Mouse (Mus musculus) left cerebral cortex, adult 18-20 months (tissue): ENCODE data around the gene Txndc9. TPM values are rescaled to one million over a fixed set of nuclear protein-coding genes. Genes with fewer than 3 reads are reported as not detected.
"Not testable (repeated sequence)": the region's sequence is repeated elsewhere in the genome, so short reads cannot be mapped to it uniquely, and the experiment has no call there.

Experiments used
- DNase-seq, 2 experiments: peaks; one replicate each; pipeline ENCODE4 v3.0.0; 2021 to 2022; ENCODE audit warnings: low spot score in 2 of 2, mixed read lengths in 1 of 2
- total RNA-seq, 2 experiments: library from RNA; stranded (reverse); gene quantifications; 2 replicates each; pipeline ENCODE4 v1.2.3; 2021

Txndc9 gene
- total RNA-seq, 2 experiments from 2014 or later: 56.6 to 71.1 TPM

DNA sequence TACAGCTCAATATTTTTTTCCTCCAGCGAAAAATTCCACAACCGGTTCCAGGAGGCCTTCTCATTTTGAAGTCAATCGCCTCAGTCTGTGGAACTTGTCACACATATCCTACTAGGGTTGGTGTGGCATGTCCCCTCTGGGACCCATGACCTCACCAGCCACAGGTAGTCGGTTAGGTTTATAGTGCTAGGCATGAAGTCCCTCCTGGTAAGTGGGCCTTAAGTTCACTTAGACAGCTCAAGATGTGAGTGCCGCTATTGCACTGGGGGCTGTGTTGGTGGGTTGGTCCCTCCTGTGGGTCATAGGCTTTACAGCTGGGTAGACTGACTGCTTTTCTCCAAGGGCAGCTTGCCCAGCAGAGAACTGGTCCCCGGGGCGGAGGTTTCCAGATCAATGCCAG is 20.4 kb downstream of the Txndc9 start:
- no peak for DNase-seq

DNA sequence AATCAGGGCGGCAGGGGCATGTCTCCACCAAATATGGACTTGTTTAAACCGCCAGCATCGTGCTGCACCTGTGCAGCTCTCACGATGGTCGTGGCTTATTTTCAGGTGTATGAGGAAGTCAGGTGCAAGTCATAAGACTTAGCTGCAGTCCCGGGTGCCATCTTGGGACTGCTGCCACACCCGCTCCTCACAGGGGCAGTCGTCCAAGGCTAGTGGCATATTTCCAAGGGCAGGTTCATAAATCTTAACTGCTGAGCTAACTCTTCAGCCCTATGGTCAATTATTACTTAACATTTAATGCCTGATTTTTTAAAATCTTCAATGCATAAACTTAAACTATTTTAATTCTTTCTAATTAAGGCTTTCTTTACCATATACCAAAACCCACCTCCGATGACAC is 21.0 kb downstream of the Txndc9 start:
- not testable (repeated sequence) for DNase-seq

DNA sequence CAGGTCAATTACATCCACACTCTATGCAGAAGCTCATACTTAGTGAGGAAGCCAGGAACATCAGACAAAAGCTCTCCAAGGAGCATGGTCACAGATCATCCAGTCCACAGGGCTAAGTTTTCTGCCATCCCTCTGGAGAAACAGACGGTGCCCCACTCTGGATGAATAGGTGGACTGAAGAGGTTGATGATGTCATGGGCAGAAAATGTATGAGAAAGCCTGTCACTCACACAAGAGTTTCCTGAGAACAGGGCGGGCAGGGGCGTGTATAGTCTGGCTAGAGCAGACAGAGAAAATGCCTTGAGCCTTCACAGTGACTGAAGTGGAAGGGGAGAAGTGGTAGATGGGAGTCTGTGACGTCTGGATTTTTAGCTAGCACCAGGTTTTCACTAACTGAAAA is 26.2 kb downstream of the Txndc9 start:
- DNase-seq: no peak

DNA sequence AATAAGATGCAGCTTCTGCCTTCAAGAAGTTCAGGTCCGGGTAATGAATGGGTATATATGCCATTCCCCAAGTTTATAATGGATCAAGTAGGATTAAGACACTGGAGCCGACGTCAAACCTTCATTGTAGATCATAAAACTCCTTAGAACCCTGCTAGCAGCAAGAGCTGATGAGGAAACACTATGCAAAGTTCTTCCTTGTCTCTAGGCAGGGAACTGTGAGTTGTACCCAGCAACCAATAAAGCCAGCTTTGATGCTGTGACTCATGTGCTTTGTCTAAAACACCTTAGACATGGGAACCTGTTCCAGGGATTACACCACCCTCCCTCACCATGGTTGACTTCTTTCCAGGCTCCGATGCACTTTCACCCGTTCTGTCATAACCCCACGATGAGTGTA is 28.9 kb downstream of the Txndc9 start:
- DNase-seq: no peak

DNA sequence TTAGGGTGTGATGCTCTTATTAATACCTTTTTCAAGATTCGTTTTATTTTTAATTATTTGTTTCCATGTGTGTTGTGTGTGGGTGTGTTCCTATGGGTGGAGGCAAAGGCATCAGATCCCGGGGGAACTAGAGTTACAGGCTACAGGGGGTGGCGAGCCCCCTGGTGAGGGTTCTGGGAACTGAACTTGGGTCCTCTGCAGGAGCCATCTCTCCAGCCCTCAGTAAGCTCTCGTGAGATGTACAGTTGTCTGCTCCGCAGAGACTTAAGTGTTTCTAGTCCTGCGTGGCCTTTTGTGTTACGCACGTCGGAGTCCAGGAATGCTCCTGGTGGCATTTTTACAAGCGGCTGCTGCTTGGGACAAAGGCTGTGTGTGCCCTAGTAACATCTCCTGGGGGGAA is 32.1 kb downstream of the Txndc9 start:
- no peak for DNase-seq

DNA sequence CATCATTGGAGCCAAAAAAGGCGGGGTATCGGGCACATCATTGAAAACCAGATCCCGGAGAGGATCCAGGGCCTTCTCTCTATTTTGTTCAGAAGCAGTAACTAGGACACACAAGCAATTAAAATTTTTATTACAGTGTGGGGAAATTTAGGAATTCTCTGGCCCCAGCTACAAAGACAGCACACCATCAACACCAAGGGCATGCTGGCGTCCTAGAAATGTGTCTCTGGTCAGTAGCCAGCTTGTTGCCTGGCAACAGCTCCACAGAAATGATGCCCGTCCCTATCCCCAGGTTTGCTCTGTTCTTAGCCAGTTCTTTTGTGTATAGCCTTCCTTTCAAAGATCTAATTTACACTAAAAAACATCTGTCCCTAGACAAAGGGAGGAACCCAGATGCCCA is 38.2 kb downstream of the Txndc9 start:
- peak in 1 of 2 experiments; percentile 21 for DNase-seq

DNA sequence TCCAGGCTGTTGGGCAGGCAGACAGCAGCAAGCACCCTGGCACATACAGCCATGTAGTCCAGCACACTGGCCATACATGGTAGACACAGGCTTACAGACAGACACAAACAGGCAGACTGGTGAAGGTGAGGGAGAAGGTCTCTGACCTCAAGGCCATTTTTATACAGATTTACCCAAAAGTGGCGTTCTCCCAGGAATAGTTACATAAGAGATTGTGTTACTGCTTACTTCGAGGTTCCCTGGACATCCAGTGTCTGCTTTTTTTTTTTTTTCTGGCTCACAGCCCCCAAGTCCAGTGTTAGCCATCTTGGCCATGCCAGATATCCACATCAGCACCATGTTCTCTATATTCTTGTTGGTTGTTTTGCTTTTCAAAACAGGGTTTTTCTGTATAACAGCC is 39.2 kb downstream of the Txndc9 start:
- DNase-seq: no peak

DNA sequence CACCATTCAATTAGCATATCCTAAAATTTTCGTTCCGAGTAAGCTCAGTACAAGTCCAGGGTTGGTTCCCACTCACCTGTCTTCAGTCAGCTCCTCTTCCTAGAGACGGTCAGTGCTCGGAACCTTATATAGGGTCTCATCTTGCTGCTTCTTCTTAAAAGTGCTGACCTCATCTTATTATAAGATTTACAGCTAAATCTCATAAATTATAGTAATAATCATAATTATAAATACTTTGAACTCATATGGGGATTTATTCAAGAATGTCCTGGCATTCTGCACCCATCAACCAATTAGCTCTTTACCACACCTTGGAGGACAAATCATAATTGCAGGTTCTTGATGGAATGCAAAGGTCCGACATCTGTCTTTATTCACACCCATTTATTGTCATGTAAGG is 40.0 kb downstream of the Txndc9 start, which contains the start of gene Lyg1:
TSS of gene Lyg1 (minus strand) at position 101 of the 400 bp plus-strand sequence.
- no peak for DNase-seq

DNA sequence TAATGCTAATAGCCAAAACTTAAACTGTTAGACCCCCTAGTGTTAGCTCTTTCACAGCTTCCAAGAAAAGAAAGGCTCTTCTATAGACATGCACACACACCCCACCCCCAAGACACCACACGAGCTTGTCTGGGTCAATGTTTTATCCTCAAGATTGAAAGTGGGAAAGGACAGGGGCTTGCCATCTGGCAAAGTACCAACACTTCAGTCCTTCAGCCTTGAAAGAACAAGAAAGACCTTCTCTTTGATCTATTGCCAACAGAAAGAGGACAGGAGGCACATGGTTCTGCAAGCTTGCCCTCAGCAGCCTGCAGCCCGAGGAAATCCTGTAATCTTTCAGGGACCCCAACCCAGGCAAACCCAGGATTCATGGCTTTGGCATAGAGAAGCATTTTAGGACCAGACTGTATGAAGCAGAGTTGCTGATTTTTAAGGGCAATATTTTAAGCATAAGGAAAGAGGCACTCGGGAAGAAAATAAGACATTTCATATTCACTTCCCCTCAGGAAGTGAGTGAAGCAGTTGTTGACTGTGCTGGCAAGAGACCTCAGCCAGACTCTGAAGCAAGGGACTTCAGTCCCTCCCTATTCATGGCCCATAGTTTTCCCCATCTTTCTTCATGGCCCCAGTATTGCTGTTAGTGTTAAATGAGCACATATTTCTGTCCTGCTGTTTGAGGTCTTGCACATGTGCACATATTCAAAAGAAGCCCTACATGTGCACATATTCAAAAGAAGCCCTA is 40.8 kb downstream of the Txndc9 start:
- DNase-seq: no peak

DNA sequence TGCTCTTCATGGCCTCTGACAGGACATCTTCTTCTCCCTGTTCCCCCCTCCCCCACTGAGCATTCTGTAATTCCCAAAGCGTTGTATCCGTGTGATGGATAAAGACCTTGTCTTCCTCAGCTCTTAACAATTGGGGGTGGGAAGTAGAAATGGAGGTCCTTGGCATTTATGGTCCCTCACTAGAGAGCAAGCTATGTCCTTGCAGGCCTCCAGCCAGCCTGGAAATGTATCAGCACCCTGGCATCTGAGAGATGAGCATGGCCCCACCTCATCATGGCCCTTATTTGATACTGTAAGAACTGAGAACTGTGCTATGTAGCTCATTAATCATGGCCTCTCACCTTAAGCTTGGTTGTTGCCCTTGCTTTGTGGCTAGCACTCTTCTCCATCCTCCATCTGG is 42.4 kb downstream of the Txndc9 start:
- no peak for DNase-seq

DNA sequence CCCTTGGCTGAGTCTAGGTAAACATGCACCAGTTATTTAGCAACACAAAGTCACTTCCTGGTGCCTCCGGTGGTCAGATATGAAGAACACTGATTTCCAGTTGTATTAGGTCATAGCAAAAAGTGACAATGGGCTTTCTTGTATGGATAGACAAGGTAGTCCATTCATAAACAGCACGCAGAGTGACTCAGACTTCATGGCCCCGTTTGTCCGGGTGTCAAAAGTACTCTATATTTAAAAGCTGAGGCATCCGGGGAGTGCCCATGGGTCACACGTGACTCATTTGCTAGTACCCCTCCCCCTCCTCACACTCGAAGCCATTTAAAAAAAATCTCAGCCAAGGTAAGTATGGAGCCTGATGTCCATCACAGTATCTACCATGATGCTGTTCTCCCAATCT is 42.9 kb downstream of the Txndc9 start:
- DNase-seq: no peak

DNA sequence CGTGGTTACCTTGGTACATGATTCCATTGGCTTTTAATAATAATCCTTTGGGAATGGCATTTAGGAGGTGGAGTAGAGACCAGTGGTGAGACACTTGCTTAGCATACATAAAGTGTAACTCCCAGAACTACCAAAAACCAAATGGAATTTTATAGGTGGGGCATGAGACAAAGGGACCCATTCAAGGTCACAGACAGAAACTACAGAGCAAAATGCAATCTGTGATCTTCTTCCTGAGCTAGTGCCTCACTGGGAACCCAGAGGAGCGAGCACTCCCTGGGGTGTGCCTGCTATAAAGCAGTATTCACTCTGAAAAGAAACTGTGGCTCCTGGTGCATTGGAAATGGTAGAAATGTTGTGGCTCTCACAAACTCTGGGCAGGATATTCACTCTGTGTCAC is 48.8 kb downstream of the Txndc9 start:
- no peak for DNase-seq

Other genes with a start within 250 kb of the Txndc9 start
- gene Tsga10, start 131.5 kb downstream of the Txndc9 start, total RNA-seq: 10 to 100 TPM; 17.8 to 19.3 TPM
- gene Lipt1, start 126.2 kb downstream of the Txndc9 start, total RNA-seq: 1 to 10 TPM; 8.8 to 9.4 TPM
- 10 to 100 TPM; 10.7 to 11.3 TPM for gene Mitd1, start 107.5 kb downstream of the Txndc9 start, total RNA-seq
- gene Mrpl30, start 107.4 kb downstream of the Txndc9 start, total RNA-seq: 100 to 1,000 TPM; 139 to 146 TPM
- not detected for gene Lyg2, start 81.4 kb downstream of the Txndc9 start, total RNA-seq
- gene Lyg1, start 40.1 kb downstream of the Txndc9 start, total RNA-seq: not detected
- gene Eif5b, start 117 bp upstream of the Txndc9 start, total RNA-seq: 10 to 100 TPM; 40.7 to 41.1 TPM
- gene Rev1, start 131.9 kb upstream of the Txndc9 start, total RNA-seq: 10 to 100 TPM; 39.3 to 40.7 TPM